Mouse (Mus musculus): ENCODE measurements around the gene Cuta. TPM values are rescaled to one million over a fixed set of nuclear protein-coding genes. Genes with fewer than 3 reads are reported as not detected.

Cuta gene
- total RNA-seq, 1 experiment from 2014 or later, result 153 TPM

DNA sequence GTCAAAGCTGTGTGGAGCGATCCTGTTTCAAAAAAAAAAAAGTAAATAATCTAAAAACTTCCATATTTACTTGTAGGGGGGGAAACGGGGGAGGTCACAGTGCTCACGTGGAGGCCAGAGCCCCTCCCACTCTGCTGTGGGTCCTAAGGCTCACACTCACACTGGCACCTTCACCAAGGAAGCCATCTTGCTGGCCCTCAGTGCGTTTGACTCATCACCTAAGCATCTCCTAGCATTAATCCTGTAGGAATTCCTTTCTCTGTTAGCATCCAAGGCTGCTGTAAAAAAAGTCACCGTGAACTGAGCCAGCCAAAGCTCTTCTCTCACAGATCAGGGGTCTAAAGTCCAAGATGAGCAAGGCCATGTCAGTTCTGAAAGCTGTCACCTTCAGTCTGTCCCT is 16.9 kb upstream of the Cuta start:
- no peak for DNase-seq

DNA sequence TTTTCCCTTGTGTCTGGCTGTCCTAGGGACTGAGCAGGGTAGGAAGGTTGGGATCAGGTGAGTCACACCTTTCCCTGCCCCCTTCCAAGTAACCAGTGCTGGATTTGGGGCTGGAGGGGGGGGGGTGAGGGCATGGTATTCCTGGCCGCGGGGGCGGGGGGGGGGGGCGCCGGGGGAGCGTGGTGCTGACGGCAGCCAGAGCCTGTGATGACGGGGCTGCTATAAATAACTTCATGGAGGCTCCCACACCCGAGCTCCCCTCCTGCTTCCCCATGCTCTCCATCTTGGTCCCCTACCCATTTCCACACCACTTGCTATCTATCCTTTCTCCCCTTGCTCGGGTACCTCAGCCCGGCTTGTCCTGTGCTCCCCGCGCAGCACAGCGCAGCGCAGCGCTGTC is 14.4 kb upstream of the Cuta start:
- no peak for DNase-seq

DNA sequence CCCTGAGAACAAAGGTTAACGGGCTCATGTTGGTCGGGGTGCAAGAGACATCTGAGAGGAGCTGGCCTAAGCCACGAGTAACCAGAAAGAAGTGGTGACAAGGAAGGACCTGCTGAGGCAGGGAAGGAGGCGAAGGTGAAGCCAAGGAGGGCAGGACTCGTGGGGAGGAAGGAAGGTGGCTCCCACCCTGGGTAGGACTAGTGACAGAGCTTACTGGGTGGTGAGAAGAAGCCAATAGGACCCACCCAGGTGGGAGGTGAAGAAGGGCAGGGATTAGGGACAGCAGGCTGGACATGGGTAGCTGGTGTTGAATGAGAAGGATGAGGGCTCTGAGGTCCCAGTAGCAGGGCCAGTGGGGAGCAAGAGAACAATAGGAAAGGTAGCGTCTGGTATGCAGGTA is 13.8 kb upstream of the Cuta start:
- DNase-seq, result no peak

DNA sequence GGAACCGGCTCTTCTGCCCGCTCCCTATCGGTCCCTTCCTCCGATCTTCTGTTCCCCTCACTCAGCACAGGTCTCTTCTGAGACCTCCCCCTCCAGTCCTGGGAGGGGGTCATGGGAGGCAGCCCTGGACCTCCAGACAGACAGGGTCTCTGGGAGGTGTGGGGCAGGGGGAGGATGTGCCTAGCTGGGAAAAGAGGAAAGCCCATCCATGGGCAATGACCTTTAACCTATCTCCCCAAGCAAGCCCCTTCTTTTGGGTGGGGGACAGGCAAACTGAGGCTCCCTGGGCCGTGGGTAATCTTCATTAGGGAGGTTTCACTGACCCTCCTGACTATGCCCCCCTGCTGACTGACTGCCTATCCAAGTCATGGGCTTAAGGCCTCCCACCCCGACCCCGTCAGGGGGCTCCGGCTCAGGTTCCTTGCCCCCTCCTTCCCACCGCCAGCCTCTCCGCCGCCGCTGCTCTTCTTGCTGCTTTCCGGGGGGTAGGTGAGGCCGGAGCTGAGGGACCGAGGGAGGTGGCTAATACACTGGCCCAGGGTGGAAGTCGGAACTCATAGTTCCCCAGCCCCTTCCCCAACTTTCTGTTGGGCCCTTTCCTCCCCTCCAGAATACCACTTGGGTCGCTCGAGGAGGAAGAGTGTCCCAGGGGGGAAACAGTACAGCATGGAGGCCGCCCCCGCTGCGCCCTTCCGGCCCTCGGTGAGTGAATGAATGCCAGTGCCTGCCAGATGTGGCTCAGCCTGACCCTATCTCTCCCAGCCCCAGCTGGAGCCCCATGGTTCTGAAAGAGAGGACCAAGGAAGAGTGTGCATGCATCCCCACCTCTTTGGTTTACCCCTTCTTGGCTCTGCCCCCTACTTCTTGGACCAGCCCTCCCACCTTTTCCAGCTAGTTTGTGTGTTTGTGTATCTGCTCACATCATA is 12.8 kb upstream of the Cuta start:
- no peak for DNase-seq

DNA sequence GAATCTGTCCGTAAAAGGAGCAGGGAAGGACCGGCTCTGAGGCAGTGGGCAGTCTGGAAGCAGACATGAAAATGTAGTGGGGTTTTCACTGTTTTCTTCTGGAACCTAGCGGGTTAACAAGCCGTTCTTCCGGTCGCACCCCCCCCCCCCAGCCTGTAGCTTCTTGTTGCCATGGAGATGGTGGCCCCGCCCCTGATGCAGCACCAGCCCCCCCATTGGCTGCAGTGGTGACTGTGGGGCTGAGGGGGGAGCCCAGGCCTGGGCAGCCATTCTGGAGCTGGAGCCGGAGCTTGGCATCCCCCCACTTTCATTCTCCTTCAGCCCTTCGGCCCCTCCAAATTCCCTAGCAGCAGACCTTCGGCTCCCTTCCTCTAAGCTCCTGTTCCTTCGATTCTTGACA is 12.0 kb upstream of the Cuta start:
- peak; percentile 70 for DNase-seq

DNA sequence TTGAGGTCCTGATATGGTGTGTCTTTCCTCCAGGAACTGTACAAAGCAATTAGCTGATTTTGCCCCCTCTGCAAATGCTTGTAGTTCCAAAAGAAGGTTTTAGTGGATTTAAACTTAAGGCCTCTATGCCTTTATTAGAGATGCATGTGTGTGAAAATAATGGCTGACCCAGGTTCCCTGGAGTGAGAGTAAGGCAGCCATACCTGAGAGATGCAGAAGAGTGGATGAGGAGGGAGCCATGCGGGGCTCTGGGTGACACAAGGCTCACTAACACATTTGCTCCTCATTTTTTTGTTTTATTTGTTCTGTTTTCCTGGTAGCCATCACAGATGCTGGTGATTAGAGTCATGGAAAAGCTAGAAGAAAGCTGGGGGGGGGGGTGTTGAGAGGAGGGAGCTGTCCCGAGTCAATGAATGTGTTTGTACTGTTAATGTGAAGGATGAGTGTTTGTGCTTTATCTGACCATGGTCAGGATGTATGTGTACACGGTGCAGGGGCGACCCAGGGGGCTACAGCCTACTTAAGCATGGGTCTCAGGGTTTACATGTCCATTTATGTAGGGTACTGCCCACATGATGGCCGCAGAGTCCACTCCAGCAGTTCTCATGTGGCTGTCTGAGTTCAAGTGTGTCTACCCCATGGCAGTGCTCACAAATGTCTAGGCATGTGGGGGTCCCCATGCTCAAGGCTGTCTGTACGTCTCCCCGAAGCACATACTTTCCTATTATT is 11.4 kb upstream of the Cuta start:
- no peak for DNase-seq

DNA sequence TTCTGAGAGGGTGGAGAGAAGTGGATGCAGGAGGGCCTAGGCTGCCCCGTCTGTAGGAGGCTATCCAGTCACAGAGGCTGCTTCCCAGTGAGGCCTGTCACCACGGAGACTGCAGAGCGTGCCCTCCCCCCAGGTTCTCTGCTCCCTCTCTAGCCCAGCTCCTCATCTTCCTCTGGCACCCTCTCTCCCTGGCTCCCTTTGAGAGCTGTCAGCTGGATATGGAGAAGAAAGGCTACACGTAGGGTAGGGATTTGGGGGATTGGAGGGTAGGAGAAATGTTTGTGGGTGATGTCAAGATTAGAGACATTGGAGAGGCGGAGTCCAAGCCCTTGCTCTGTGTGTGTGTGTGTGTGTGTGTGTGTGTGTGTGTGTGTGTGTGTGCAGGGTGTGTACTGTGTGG is 10.5 kb upstream of the Cuta start:
- DNase-seq, result no peak

DNA sequence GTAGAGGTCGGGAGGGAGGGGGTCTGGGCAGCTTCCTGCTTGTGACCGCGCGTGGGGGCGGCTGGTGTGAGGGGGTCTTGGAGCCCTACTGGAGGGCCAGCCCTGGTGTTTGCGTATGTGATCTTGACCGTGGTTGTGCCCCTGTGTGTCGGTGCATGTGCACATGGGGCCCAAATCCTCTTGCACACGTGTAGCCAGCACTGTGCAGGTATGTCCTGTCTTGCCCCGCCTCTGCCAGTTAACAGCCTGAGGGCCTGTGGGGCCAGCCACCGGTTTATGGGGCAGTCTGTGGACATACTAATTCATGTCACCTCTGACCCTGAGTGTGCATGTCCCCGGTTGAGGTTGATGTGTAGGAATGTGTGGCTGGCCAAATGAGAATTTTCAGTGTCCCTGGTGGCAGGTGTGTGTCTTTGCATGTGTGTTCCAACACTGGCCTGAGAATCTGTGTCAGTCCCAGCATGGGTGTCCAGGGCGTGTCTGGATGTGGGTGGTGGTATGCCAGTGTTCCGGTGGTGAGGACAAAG is 9.7 kb upstream of the Cuta start:
- DNase-seq, result no peak

DNA sequence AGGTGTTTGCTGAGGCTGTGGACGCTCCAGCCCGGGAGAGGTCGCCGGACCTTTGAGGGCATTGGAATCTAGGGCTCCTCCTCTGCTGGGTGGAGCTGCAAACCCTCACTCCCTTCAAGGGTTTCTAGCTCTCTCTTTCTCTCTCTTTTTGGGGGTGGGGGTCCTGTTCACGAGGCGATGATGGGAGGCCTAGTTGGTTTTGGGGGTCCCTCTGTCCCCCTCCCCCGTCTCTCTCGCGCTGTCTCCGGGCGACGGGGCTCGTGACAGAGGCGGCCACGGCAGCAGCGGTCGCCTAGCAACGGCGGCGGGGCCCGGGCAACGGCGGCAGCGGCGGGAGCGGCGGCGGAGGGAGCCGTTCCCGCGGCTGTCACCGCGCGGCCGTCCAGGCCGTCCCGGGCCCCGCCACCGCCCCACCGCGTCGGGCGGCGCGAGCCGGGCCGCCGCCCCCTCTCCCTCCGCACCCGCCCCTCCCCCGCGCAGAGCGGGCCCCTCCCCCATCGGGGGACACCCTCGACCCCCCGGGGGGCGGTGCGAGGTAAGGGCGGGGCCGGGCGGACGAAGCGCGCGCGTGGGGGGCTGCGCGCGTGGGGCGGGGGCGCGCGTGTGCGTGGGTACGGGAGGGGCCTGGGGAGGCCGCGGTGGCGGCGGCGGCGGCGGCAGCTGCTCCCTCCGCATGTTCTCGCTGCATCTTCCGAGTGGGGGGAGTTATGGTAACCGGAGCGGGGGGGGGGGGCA is 9.1 kb upstream of the Cuta start:
- peak; percentile 73 for DNase-seq

DNA sequence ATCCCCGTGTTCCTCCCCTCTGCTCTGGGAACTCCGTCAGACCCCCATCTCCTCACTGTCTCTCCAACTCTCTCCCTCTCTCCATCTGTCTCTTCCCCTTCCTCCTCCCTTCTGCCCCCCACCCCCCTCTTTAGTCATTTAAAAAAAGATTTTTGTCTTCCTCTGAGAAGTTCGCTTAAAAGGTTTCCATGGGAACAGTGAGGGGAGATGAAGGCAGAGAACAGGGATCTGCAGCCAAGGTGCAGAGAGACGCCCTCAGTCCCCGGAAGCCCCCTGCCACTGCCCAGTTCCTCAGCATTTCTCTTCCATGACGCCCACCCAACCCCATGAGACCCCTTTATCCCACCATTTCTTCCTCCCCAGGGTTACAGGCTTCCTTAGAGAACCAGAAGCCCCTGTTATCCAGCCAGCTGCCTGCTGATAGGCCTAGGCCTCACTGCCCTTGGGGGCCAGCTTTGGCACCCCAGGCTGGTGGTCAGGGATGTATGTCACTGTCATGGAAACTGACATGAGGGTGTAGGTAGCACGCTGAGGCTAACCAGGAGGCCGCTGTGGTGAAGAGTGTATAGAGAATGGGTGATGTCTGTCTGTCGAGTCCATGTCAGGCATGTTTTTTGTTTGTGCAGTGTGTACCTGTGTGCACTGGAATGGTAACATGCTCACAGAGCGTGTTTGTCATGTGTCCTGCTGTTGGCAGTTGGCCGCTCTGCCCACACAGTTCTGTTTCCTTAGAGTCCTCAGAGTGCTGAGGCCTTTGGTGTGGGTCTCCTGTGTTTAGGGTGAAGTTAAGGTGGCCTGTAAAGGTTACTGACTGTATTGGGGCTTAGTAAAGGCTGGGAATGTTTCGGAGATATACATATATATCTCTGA is 8.1 kb upstream of the Cuta start:
- DNase-seq, result no peak

DNA sequence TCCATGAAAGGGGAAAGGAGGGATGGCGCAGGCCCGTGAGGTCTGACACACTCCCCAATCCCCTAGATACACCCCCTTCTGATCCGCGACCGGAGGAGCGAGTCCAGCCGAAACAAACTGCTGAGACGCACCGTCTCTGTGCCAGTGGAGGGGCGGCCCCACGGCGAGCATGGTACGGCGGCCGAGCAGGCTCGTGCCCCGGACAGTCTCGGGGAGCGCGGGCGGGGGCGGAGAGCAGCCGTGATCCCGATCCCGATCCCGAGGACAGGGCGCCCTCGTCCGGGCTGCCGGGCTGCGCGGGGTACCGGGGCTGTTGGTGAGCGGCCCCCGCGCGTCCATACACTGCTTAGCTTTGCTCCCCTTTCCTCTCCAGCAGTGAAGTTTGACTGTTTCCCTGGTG is 7.2 kb upstream of the Cuta start:
- DNase-seq, result peak; percentile 89

DNA sequence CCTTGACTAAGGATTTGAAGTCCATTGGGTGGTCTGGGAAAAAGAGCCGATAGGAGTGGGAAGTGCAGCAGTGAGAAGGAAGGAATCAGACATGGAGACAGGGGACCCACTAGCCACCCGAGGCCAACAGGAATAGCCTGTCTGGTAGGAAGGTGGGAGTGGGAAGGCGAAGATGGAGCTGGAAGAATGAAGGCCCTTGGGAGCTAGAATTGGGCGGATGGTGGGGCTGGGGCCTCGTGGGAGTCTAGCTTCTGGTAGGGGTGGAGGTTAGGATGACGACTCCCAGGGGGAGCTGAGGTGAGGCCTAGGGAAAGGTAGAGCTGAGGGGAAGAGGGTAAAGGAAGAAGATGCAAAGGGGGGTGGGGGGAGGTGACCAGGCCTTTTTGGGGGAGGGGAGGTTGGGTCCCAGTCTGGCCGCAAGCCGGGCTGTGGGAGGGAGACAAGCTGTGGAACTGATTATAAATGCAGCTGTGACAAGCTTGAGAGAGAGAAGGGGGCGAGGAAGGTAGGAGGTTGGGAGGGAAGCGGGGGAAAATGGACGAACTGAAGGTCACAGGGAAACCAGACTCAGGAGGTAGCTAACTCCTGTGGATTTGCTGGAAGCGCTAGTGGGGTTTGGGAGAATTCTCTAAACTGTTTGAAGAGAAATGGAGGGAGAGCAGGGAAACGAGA is 6.6 kb upstream of the Cuta start:
- DNase-seq, result no peak

DNA sequence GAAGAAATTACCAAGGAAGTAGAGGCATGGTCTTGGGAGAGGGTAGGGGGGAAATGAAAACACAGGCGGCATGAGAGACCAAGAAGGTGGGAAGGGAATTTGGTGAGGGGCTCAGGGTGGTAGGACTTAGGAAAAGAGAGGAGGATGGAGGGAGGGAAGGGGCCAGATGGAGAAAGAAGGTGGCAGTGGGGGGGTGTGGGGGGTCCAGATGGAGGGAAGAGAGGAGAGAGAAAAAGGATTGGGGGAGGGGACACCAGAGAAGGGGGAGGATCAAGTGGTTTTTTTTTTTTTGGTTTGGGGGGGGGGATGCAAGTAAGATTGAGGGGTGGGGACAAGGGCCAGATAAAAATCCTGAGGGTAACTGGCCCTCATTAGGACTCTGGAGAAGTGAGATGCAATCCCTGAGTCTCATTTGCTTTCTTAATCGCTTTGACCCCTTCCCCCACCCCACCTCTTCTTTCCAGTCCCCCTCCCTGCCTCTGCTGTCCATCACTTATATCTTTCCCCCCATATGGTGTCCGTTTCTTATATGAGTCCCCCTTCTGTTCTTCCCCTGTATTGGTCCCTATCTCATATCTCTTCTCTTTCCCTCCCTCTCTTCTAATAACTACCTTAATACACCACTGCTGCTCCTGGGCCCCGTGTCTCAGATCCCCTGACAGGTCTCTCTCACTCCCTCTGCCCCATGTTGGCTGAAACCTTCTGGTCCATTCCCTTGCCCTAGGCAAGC is 2.6 kb upstream of the Cuta start:
- DNase-seq, result no peak

DNA sequence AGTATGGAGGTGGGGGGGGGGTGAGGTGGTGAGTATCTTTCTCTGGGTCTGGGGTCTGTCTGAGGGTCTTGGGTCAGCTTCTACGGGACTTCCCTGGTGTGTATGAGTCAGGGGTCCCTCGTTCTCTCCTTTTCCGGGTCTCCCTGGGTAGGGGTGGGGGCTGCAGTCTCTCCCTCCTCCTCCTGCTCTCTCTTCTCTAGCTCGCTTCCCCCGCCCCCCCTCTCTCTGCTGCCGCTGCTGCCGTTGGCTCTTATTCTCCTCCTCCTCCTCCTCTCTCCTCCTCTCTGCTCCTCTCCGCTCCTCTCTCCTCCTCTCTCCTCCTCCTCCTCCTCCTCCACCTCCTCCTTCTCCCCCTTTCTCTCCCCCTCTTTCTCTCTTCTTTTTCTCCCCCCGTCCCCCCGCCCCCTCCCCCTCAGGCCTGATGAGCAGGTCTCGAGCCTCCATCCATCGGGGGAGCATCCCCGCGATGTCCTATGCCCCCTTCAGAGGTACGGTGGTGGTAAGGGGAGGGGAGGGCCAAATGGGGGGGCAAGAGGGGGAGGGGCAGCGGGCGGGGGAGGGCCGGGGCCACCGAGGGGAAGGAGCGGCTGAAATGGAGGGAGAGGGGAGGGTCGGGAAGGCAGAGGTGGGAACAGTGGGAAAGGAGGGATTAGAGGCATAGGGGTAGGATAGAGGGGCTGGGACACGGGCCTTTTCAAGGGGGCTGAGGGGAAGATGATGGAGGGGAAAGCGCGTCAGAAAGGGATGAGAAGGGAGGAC is 1.8 kb upstream of the Cuta start, which contains the start of gene Syngap1:
TSS of gene Syngap1 (plus strand) at position 223 of the 759 bp plus-strand sequence.
- peak; percentile 49 for DNase-seq

DNA sequence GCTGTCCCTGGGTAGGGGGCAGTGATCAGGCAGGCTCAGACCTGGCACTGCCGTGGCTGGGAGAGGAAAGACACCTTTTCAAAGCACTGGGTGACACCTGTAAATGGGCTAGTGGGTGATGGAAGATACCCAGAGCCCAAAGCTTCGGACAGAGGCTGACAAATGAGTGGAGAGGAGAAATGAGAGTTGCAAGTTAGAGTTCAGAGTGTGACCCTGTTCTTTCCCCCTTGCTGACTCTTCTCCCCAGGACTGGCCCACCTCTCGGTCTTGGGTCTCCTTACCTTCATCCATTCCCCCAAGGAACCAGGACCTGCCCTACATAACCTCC is 568 bp upstream of the Cuta start:
- no peak for DNase-seq

DNA sequence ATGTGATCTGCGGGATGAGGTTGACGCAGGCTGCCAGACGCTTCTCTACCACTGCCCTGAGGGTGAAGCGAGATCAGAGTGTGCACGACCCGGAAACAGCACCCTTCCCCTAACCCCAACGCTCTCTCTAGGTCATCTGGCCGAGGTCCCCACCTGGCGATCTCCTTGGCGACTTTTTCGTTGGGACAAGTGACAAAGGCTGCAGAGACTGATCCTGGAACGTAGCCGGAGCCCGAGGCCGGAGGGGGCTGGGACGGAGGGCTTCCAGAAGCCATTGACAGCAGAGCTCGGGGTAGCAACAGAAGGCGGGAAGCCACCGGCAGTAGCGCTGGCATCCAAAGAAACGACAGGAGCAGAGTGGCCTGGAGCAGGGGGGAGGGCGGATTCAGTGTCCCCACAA is 638 bp downstream of the Cuta start:
- peak; percentile 34 for DNase-seq

DNA sequence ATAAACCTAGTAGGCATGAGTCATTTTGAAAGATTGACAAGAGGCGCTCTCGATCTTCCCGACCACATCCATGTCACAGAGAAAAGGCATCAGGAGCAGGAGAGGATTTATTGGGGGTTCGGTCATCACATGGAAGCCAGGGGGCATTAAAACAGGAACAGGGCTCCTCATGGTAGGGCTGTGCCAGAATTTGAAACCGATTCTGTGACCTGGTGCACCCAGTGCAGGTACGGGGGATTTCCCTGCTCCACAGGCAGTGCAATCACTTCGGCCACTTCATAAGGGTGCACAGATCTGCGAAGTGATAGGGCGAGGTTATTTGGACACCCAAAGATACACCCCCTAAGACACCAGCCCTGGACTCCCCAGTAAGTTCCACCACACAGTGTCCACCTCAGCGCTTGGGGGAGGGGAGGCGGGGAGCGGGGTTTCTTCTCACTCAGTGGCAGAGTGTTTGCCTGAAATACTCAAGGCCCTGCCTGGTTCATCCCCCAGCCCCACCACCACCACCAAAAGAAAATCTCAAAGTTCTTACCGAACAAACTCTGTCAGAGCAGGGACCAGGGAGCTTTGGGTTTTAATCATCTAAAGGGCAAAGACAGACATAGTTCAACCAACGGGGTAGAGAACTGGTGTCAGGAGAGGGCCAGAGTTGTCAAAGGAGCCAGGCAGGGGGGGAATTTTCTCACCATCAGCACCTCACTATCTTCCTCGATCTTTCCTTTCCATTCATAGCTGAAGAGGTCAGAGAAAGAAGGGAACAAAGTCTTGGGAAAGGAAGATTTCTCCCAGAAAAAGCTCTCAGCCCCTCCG is 1.3 kb downstream of the Cuta start:
- no peak for DNase-seq

DNA sequence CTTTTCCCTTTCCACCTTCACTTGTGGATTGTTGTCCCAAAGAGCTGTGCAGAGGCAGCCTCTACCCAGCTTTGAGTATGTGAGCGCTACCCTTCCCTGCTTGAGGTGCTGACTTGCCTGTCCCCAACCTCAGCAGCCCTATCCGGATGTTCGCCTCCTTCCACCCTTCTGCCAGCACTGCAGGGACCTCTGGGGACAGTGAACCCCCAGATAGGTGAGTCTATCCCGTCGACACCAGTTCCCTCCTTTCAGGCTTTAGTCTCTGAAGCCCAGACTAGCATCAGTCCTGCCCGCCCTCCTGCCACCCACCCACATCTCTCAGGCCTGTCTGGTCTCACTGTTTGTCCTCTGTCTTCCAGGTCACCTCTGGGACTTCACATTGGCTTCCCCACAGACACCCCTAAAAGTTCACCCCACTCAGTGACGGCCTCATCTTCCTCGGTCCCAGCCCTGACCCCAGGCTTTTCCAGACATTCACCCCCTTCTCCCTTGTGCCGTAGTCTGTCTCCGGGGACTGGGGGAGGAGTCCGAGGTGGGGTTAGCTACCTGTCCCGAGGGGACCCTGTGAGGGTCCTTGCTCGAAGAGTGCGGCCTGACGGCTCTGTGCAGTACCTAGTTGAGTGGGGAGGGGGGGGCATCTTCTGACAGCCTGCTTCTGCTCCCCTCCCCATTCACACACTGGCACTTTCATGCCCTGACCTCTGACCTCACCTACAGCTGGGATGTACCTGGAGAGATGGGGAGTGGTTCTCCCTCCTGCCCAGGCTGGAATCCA is 2.3 kb downstream of the Cuta start:
- no peak for DNase-seq

All from adrenal gland, postnatal 25 days (tissue).